Mouse (Mus musculus): ENCODE results near the gene Bcl2. TPM values are rescaled to one million over a fixed set of nuclear protein-coding genes. Genes with fewer than 3 reads are reported as not detected.

Gene Bcl2
- total RNA-seq, 2 experiments from 2014 or later, result 13.6 to 16.0 TPM

DNA sequence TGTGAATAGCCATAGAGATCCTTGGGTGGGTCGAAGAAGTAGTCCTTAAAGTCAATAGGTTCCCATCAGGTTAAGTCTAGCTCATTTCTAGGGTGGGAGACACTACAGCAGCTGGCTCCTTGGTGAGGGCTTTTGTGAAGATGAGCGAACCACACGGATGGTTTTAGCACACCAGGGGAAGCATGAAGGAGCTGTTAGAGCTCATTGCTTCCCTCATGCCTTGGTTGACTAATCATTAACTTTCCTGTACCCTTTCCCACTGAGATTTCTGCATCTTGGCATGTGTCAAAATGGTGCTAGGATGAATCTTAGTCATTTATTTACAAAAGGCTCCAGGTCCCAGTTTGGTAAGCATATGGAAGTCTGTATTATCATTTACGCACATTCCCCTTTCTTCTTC lies 129.8 kb downstream of the Bcl2 start:
- no peak for DNase-seq

- DNase-seq, result peak; percentile 33
Observed at GRCm38 (mm10) chr1:106583245-106584241, 130.5 kb downstream of the Bcl2 start.

- DNase-seq, result no peak
Observed at GRCm38 (mm10) chr1:106582810-106583209, 131.3 kb downstream of the Bcl2 start.

DNA sequence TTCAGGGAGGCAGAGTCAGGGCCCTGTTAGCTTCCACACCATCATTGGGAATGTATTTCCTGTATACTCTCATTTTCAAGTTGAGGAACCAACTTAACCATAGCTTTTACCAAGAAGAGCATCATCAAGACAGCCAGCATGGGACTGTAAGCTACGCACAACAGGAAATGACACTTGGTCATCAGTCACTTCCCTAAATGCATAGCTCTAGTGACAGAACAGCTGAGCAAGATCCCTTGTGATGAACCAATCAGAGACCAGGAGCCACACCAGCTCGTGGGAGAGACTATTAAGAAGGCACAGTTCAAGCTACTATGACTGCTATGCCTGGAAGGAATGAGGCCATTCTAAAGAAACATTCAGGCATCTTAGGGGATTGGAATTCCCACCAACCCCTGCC lies 132.3 kb downstream of the Bcl2 start:
- DNase-seq, result no peak

DNA sequence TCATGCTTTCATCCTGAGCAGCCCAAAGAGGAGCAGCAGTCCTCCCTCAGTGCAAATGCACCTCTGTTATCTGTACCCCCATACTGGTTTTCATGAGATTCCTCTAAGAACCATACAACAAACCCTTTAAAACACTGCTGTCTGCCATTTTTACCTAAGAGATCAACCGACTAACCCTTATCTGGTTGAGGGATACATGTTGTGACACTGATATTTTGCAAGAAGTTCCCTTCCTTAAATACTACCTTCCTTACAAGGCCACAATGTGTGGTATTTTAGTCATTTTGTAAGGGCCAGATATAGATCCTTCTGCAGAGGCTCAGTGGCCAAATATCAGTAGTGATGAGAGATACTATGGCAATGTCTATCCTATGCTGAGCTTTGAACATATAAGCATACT lies 134.3 kb downstream of the Bcl2 start:
- no peak for DNase-seq

DNA sequence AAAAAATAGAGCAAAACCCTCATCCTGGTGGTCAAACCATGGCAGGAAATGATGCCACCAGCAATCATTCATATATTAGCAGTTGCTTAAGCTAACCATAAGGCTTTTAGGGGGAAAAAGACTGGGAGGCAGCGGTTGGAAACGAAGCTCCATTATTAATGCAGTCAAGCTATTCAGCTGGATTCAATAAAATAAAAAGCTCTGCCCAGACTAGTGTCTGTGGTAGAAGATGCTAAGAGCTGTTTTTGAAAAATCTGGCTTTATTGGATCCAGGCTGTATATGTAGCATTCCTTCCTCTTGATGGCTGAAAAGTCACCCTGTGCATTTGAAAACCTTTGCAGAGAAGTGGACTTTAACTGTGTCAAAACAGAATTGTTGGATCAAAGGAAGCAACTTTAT lies 141.6 kb downstream of the Bcl2 start:
- no peak for DNase-seq

DNA sequence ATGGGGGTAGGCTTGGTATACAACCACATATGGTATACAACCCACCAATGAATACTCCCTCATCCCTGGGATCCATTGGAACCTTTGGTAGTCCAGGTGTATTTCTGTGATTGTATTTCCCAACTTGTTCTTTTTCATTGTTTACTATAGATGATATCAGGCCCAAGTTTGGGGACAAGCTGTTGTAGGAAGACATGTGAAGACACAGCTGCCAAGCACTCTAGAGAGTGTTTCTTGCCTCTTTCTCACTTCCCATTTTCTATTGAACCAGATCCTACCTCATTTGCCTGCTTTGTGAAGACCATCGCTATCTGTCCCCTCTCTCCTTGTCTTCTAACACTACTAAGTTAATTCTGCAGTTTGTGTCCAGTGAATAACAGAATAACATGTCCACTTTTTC lies 143.2 kb downstream of the Bcl2 start:
- no peak for DNase-seq

GRCm38 (mm10) chr1:106570366-106570765 lies 143.7 kb downstream of the Bcl2 start:
- no peak for DNase-seq

DNA sequence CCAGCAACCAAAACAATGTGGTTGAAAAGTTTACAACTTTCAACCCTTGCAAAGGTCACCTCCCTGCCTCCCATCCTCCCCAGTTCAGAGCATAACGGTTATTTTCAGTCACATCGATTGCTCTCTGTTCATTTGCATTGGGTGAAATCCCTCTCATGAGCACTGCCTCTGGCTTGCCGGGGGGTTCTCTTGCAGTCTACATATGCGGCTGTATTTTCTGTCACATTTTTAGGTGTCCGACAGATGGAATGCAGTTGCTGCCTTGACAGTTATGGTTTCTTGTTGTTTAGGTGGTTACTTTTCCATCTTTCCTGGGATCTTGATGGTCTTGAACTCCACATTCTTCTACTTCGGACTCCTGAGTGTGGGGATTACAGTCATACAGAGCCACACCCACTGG lies 144.4 kb downstream of the Bcl2 start:
- DNase-seq, result no peak

DNA sequence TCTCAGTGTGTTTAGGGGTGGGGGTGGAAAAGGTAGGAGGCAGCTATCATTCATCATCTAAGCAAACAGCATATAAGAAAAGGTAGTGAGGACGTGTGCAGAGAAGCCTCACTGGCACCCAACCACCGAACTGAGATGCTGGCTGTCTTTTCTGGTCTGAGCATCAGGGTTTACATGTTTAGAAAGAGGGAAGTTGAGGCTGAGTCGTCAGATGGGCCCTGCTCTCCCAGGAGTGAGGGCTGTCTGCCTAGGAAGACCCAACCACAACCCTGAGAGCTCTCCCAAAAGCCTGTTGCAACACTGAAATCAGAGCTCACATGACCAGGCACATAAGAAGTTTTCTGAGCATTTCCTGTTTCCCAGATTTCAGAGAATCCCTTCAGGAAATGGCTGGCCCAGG lies 145.2 kb downstream of the Bcl2 start:
- no peak for DNase-seq

DNA sequence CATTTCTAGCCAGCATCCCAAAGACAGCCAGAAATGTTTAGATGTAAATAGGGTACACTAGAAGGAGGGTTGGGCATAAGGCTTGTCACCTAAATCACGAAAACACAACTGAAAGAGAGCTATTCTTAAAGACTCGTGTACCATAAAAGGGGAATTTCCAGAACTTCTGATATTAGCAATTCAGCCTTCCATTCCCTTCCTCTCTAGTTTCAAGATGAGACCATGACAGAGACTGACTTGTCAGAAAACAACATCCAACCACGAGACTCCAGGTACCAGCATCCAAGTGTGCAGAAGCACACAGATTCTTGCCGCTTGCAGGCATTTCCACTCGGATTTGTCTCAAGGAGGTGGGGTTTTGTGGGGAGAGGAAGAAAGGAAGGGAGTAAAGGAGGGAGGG lies 146.6 kb downstream of the Bcl2 start:
- no peak for DNase-seq

- DNase-seq, result no peak
Observed at GRCm38 (mm10) chr1:106566120-106567086, 147.7 kb downstream of the Bcl2 start.

- no peak for DNase-seq
Observed at GRCm38 (mm10) chr1:106565238-106565637, 148.8 kb downstream of the Bcl2 start.

DNA sequence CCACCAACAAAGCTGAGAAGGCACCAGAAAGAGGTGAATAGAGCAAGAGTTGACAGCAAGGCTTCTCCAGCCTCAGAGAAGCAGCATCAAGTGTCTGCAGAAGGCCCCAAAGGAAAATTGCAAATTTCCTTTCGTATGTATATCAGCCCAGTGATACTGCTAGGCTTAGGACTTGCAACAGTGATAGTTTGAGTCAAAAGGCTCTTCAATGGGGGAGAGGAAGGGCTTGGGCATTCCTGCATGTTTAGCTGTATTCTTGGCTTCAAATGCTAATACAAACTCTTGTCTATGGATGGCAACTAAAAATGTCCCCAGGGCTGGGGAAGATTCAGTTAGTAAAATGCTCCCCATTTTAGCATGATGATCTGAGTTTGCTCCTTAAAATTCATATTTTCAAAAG lies 149.6 kb downstream of the Bcl2 start:
- no peak for DNase-seq

GRCm38 (mm10) chr1:106562751-106563150 lies 151.3 kb downstream of the Bcl2 start:
- DNase-seq, result no peak

- DNase-seq, result no peak
Observed at GRCm38 (mm10) chr1:106561085-106561760, 152.9 kb downstream of the Bcl2 start.

DNA sequence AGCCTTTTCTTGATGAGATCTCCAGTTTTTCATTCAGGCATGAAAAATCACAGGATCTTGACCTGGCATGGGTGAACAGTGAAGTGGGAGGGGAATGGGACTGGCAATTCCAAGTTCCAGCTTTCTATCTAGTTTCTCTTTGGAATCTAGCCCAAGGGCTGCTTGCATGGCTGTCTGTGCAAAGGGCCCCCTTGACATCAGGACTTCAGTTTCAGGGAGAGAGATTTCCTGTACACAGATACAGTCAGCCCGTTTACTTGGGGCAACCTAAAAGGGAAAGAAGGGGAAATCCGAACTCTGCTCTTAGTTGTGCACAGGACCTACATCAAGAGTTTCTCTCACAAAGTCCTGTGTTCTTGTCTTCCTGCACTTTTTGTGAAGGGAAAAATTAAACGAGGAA lies 154.0 kb downstream of the Bcl2 start:
- no peak for DNase-seq

DNA sequence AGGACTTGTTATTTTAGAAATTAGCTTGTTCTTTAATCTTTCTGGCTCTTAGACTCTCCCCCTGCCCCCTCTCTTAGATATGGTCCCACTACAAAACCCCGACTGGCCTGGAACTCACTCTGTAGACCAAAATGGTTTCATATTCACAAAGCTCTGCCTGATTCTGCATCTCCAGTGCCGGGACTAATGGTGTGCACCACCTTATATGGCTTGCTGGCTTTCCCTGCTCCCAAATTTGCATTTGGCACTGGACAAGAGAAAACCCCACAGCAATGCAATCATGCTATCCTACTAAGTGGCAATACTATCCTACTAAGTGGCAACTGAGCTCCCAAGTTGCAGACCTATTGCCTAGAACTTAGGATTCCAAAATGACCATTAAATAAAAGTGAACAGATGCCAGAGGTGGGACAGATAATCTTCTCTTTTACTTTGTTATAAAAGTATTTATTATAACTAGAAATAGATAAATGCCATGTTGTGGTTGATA lies 154.9 kb downstream of the Bcl2 start:
- DNase-seq, result no peak

- DNase-seq, result no peak
Observed at GRCm38 (mm10) chr1:106555498-106556168, 158.4 kb downstream of the Bcl2 start.

DNA sequence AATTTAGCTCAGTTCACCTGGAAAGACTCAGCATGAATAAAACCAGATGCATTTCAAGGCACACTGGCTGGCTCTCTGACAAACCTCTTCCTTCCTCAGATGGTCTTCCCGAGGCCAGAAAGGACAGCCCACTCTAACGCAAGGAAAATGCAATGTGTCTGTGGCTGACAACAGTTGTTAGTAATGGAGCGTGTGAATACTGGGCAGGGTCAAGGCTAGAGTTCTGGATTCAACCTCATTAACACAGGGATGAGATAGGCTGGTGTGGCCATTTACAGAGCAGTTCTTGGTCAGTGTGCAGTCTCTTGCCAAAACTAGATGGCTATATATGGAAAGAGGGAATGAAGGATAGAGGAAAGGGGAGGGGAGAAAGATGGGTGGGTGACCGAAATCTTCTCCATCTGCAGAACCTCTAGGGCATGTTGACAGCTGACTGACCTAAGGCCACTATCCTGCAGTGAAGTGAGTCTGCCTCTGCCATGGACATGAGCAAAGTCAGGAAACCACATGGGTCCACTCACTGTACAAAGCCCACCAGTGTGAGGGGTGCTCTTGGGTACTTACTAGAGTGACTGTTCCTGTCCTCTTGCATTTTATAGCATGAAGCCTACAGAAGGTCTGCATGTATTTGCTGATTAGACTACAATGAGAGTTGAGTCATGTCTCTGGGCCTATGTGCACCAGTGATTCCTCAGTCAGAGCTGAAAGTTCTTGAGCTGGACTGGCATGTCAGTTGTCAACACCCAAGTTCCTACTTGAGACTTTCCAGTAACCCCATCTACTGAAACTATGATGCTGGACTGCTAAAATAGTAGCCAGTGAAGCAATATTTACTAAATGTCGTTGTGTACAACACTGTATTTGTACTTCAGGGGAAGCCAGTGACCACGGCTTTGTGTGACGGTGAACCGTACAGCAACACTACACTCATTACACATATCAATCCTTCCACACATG lies 159.9 kb downstream of the Bcl2 start:
- DNase-seq, result peak; percentile 14

DNA sequence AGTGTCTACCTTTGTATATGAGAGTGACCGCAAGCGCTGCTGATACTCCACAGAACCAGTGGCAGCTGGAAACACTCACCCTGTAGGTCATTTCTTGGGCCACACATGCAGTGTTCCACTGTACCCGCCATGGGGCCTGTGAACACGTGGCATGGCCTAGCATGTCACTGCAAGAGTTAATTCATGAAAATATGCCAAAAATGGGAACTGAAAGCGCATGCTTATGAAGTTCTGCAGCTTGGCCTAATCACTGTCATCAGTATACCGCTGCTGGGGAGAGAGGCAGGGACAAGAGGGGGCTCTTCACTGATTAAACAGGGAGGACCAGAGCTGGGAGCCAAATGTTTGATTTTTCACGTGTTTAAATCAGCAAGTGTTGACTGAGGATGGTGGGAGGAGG lies 161.2 kb downstream of the Bcl2 start:
- no peak for DNase-seq

Data from heart, postnatal 4 days (tissue).